Mouse (Mus musculus): Measurements from ENCODE around the gene Zfp385c. TPM values are rescaled to one million over a fixed set of nuclear protein-coding genes. Genes with fewer than 3 reads are reported as not detected.

Gene Zfp385c
- not detected in 2 replicates for polyA plus RNA-seq (2011; ENCODE audit: insufficient read depth, insufficient read length, low replicate concordance, missing spikeins)

DNA sequence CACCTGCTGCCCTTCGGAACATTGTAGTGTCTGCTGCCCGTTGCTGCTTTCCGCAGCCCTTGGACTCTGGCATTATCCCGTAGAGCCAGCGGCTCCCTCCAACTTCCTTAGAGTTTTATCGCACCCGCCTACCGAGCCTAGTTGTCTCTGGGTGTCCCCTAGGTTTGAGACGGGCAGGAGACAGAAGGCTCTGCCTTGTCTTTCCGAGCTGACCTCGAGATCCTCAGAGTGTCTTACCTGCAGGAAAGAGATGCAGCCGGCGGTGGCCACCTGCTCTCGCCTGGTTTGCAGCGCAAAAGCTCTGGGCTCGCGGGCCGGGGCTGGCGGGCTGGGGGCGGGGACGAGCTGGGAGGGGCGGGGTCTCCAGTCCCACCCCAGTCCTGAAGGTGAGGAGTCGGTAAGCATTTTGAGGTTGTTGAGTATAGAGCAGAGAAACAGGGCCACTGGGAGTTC lies at the start of gene Zfp385c:
Zfp385c (minus strand) TSS at position 292 of the 453 bp plus-strand sequence.
- H3K4me1 ChIP-seq (ENCODE audit: control insufficient read depth, insufficient read depth, low read length): no peaks in the 10 kb centered on the region
- H3K4me3 ChIP-seq (replicated peaks; ENCODE audit: control insufficient read depth, low read depth, low read length): no peak within 1 kb of the TSS
- H3K27ac ChIP-seq (ENCODE audit: control insufficient read depth, insufficient read depth, low read depth, low read length, poor library complexity): no peak within 1 kb of the TSS
- TF ChIP-seq POLR2A (IDR thresholded peaks at IDR 0.05; ENCODE audit: borderline replicate concordance, control insufficient read depth, low read depth, low read length) (no peak), CTCF (IDR thresholded peaks at IDR 0.05; ENCODE audit: control insufficient read depth, insufficient read depth, low read length) (no peak)
- WGBS: 2% methylated on average over 23 of the region's 23 CpGs

DNA sequence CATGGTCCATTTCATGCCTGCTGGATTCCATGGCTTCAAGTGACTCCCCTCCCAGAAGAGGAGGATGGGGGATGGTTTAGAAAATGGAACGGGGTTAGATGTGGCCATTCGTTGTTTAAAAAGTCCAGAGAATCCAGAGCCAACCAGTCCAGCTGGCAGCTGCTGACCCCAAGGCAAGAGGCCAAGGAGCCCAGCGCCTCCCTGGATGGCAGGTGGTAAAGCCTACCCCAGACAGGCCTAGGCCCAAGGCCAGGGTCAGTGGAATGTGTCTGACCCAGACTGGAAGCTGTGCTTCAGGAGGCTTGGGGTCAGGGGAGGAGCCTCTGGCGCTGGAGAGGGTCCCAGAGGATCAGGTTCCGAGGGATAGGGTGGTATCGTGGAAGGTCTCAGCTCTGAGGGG lies 49.1 kb upstream of the Zfp385c start:
- Histone ChIP-seq H3K4me1 (ENCODE audit: control insufficient read depth, insufficient read depth, low read length) (peaks cover 1% of the 10 kb centered on the region; the same call in 1 of the 2 replicates), H3K27ac (ENCODE audit: control insufficient read depth, insufficient read depth, low read depth, low read length, poor library complexity) (no peak overlapping the region), H3K4me3 (replicated peaks; ENCODE audit: control insufficient read depth, low read depth, low read length) (no peak overlapping the region)
- 82% methylated on average over 6 of the region's 6 CpGs for WGBS
- TF ChIP-seq CTCF (IDR thresholded peaks at IDR 0.05; ENCODE audit: control insufficient read depth, insufficient read depth, low read length) (no peak), POLR2A (IDR thresholded peaks at IDR 0.05; ENCODE audit: borderline replicate concordance, control insufficient read depth, low read depth, low read length) (no peak)

- no peak overlapping the region for H3K27ac ChIP-seq (ENCODE audit: control insufficient read depth, insufficient read depth, low read depth, low read length, poor library complexity)
- TF ChIP-seq POLR2A (IDR thresholded peaks at IDR 0.05; ENCODE audit: borderline replicate concordance, control insufficient read depth, low read depth, low read length) (no peak), CTCF (IDR thresholded peaks at IDR 0.05; ENCODE audit: control insufficient read depth, insufficient read depth, low read length) (no peak)
- peaks cover 3% of the 10 kb centered on the region; the same call in 1 of the 2 replicates for H3K4me1 ChIP-seq (ENCODE audit: control insufficient read depth, insufficient read depth, low read length)
- peak overlapping the region; percentile 51 for H3K4me3 ChIP-seq (replicated peaks; ENCODE audit: control insufficient read depth, low read depth, low read length)
- 21% methylated on average over 5 of the region's 5 CpGs for WGBS
Measured at GRCm38 (mm10) chr11:100738749-100739148, 46.5 kb upstream of the Zfp385c start.

DNA sequence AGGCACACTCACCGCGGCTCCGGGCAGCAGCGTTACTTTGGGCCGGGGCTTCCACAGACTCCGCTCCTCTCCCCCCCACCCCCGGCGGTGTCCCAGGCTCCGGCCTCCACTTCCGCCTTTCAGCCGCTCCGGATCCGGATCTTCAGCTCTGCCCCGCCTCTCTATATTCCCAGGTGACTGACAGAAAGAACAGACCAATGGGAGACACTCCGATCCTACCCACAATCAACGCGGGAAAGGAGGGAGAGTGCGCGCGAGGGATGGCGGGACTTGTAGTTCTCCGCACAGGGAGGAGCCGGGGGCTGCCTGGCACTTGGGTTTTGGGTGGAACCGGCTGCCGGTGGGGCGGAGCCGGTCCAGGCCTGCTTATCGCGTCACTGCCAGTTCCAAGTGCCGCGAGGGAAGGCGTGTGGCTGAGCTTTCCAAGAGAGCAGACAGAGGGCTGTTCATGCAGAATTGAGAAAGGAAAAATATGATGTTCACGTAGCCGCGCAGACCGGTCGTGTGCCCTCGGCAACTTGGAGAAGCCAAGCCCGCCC lies 45.9 kb upstream of the Zfp385c start, which contains the start of gene Rab5c:
Rab5c (minus strand) TSS at position 150 of the 539 bp plus-strand sequence.
- H3K4me3 ChIP-seq (replicated peaks; ENCODE audit: control insufficient read depth, low read depth, low read length): peak within 1 kb of the TSS; percentile 84
- TF ChIP-seq POLR2A (IDR thresholded peaks at IDR 0.05; ENCODE audit: borderline replicate concordance, control insufficient read depth, low read depth, low read length) (peak; percentile 58; the same call in 1 of the 2 replicates), CTCF (IDR thresholded peaks at IDR 0.05; ENCODE audit: control insufficient read depth, insufficient read depth, low read length) (no peak)
- under 1% methylated on average over 39 of the region's 39 CpGs for WGBS
- peaks cover 3% of the 10 kb centered on the region; the same call in 1 of the 2 replicates for H3K4me1 ChIP-seq (ENCODE audit: control insufficient read depth, insufficient read depth, low read length)
- peak within 1 kb of the TSS; percentile 88 for H3K27ac ChIP-seq (ENCODE audit: control insufficient read depth, insufficient read depth, low read depth, low read length, poor library complexity)

GRCm38 (mm10) chr11:100737105-100737733 lies 45.0 kb upstream of the Zfp385c start:
- under 1% methylated on average over 13 of the region's 13 CpGs for WGBS
- H3K27ac ChIP-seq (ENCODE audit: control insufficient read depth, insufficient read depth, low read depth, low read length, poor library complexity): peak overlapping the region; percentile 88
- peak overlapping the region; percentile 84 for H3K4me3 ChIP-seq (replicated peaks; ENCODE audit: control insufficient read depth, low read depth, low read length)
- peaks cover 3% of the 10 kb centered on the region; the same call in 1 of the 2 replicates for H3K4me1 ChIP-seq (ENCODE audit: control insufficient read depth, insufficient read depth, low read length)
- no peak for TF ChIP-seq POLR2A (IDR thresholded peaks at IDR 0.05; ENCODE audit: borderline replicate concordance, control insufficient read depth, low read depth, low read length)
- no peak for TF ChIP-seq CTCF (IDR thresholded peaks at IDR 0.05; ENCODE audit: control insufficient read depth, insufficient read depth, low read length)

DNA sequence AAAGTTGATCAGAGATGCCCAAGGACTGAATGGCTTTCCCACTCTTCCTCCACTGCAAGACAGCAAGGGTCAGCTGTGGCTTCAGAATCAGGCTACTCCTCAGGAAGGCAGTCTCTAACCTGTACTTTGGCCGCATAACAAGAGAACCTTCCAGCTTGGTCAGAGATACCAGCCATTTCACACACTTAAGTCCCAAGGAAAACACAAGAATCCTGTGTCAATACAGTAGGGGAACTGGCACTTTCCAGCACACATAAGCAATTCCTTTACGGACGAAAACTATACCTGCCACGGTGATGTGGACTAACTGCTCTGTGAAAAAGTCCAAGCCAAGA lies 44.5 kb upstream of the Zfp385c start:
- 33% methylated on average over 4 of the region's 4 CpGs for WGBS
- Histone ChIP-seq H3K4me1 (ENCODE audit: control insufficient read depth, insufficient read depth, low read length) (peaks cover 3% of the 10 kb centered on the region; the same call in 1 of the 2 replicates), H3K27ac (ENCODE audit: control insufficient read depth, insufficient read depth, low read depth, low read length, poor library complexity) (no peak overlapping the region; the same call in 1 of the 2 replicates), H3K4me3 (replicated peaks; ENCODE audit: control insufficient read depth, low read depth, low read length) (peak overlapping the region; percentile 84)
- TF ChIP-seq POLR2A (IDR thresholded peaks at IDR 0.05; ENCODE audit: borderline replicate concordance, control insufficient read depth, low read depth, low read length) (no peak), CTCF (IDR thresholded peaks at IDR 0.05; ENCODE audit: control insufficient read depth, insufficient read depth, low read length) (no peak)

GRCm38 (mm10) chr11:100735954-100736745 lies 43.9 kb upstream of the Zfp385c start:
- peaks cover 5% of the 10 kb centered on the region; the same call in 1 of the 2 replicates for H3K4me1 ChIP-seq (ENCODE audit: control insufficient read depth, insufficient read depth, low read length)
- H3K4me3 ChIP-seq (replicated peaks; ENCODE audit: control insufficient read depth, low read depth, low read length): peak overlapping the region; percentile 84
- 5% methylated on average over 14 of the region's 14 CpGs for WGBS
- no peak for TF ChIP-seq POLR2A (IDR thresholded peaks at IDR 0.05; ENCODE audit: borderline replicate concordance, control insufficient read depth, low read depth, low read length)
- no peak for TF ChIP-seq CTCF (IDR thresholded peaks at IDR 0.05; ENCODE audit: control insufficient read depth, insufficient read depth, low read length)
- H3K27ac ChIP-seq (ENCODE audit: control insufficient read depth, insufficient read depth, low read depth, low read length, poor library complexity): peak overlapping the region; percentile 62

Data from bone marrow, adult 2 months (tissue).